Mouse (Mus musculus) cerebellum, postnatal 36 days (tissue): Measurements from ENCODE around the gene Rap1a.
"Not testable (repeated sequence)": the region's sequence is repeated elsewhere in the genome, so short reads cannot be mapped to it uniquely, and the experiment has no call there.

Experiments
- DNase-seq, 2 experiments: peaks; one replicate each; pipeline ENCODE4 v3.0.0; 2021 to 2022; ENCODE audit warnings: mixed read lengths in 2 of 2

The Rap1a gene

DNA sequence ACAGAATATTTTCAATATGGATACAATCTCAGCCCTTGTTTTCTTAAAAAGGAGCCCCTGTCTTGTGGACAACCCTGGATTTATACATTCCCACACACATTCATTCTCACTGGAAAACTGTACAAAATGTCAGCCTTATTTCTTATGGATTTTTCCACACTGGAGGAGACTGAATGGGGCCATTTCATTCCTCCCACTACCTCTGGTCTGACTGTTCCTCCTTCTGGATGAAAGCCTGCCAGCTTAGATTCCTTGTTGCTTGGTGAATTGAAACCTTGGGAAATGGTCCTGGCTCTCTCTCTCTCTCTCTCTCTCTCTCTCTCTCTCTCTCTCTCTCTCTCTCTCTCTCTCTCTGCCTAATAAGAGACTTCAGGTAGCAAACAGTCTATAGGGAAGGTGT lies 88.3 kb downstream of the Rap1a start:
- DNase-seq = no peak

DNA sequence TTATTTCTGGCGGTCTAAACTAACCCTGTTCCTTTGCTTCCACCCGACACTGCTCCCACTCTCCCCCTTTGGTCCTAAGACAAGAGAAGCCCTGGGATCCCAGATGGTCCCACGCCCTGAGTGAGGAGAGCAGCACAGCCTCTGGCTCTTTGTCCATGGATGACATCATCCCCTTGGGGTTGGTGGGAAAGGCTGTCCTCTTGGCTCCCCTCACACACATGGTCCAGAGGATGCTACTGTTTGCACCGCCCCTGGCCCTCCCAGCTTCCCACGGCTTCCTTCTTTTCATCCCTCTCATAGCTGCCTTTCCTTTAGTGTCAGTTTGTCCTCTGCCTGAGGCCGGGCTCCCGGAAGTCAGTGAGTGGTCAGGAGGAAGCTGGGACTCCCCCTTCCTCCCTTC lies 89.4 kb downstream of the Rap1a start:
- DNase-seq = peak; percentile 38 to 50

DNA sequence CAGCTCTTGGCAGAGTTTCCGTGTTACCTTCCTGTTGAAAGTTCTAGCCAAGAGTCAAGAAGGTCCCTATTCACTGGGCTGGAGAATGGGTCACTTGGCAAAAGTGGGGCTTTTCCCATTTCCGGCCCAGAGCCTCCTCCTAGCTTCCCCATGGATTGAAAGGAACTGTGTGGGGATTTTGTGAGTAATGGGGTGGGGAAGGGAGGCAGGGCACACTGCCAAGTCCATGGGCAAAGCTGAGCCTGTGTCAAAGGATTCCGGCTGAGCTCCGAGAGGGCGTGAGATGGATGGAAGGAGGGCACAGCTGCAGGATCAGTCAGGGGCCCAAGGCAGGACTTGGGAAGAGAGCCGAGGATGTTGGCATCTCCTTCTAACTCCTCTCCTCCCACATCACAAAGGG lies 90.9 kb downstream of the Rap1a start:
- peak; percentile 48 to 52 for DNase-seq

DNA sequence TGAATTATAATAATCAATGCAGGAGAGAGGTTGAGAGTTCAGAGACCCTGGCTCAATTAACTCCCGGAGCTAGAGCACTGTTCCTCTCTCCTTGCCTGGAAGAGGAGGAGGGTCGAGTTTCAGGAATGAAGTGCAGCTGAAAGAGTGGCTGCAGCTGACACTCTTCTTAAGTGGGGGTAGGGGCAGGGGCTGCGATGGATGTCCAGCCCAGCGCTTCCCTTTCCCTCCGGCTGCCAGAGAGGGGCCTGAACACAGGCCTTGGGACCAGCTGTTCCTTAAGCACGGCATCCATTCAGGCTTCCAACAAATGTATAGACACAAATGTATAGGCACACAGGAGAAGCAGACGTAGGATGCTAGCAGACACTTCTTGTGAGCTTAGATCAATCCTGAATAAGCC lies 93.5 kb downstream of the Rap1a start:
- no peak for DNase-seq

DNA sequence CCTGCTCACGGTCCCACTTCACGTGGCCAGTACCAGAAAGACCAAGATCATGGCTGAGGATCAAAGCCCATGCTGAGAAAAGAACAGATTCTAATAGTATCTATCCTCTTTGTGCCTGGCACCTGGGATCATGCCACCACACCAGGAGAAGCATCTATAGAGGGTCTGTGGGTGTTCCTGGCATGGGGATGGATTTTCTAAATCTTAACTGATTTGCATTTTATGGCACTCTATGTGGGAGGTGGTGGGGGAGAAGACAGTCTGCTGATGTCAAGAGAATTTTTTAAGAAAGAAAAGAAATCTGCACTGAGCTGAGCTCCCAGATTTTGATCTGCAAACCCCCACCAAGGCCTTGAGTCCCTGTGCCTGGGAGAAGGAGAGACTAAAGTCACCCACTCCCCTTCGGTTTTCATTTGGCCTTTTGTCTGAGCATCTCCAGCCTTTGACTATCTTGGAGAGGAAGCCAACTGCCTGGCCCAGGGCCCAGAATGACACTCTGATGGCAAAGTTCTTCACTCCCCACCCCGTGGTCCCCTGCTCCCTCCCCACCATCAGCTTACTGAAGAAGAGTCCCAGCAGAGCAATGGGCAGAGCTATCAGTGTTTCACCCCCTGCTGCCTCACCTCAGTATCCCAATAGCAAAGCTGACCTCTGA lies 94.6 kb downstream of the Rap1a start:
- DNase-seq = peak; percentile 48 to 54

DNA sequence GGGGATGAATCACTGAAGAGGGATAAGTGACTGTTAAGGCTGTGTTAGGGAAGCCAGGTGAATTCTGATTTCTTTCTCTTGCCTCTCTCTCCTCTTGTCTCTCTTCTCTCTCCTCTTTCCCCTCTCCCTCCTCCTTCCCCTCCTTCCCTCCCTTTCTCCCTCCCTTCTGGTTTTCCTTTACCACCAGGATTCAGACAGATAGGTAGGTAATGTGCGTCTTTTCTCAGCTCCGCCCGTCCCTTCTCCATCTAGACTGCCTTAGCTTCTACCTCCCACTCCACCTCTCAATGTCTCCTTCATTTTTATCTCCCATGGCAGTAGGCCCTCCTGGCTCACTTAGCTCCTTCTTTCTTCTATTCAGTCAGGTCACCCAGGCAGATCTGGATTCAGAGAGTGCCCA lies 95.6 kb downstream of the Rap1a start:
- DNase-seq = no peak

DNA sequence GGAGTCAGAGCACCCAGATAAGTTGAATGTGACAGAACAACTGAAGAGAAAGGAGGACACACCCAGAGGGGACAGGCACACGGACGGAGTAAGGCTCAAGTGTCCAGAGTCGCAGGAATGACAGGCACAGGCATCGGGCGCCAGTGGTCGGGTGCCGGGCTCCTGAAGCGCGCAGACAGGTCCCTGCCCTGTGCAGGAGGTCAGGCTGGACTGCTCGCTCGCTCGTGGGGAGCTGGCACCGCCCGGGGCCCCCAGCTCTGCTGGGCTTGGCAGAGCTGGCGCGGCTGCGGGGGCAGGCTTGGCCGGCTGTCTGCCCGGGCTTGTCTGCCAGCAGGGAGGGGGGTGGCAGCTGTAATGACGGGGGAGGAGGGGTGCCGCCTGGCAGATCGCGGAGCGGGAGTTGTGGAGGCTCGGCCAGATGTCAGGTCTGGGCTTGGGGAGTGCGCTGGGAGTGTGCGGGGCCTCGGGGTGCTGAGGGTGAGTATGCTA lies 96.0 kb downstream of the Rap1a start:
- peak; percentile 76 to 85 for DNase-seq

DNA sequence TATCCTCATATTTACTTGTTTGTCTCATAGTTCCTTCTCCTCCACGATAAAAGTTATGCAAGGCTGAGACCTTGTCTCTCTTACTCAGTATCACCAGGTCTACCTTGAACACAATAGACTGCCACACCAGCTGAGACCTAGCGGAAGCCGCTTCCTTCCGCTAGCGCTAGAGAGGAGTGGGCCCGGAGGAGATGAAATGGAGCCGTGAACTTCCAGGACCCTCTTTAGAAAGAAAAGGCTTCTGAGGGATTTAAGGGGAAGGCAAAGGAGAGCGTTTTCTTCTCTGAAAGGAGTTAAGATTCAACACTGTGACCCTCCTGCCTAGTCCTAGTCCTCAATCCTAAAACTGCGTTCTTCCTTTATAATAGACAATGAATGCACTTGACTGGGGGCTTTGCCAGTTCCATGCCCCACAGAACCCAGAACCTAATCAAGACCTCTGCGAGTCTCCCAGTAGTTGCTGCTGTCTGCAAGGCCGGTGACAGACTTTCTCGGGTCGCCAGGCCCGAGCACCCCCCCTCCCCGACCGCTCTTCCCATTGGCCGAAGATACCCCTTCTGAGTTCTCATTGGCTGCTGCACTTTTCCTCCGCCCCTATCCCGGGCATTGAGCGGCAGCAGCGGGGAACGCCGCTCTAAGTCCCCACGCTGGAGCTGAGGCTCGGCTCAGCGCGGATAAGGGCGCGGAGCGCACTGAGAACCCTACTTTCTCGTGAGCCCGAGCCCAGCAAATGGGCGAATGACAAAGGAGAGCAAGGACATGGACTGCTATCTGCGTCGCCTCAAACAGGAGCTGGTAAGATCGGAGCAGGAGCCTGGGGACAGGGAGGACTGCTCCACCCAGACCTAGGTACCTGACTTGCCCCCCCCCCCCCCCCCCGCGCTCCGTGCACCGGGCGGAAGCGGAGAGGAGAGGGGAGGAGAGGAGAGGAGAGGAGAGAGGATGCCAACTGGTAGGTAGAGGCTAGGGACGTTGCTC lies 96.8 kb downstream of the Rap1a start, which contains the start of gene Inka2:
Inka2 (plus strand) TSS at position 569 of the 978 bp plus-strand sequence.
- DNase-seq = peak; percentile 82 to 86

DNA sequence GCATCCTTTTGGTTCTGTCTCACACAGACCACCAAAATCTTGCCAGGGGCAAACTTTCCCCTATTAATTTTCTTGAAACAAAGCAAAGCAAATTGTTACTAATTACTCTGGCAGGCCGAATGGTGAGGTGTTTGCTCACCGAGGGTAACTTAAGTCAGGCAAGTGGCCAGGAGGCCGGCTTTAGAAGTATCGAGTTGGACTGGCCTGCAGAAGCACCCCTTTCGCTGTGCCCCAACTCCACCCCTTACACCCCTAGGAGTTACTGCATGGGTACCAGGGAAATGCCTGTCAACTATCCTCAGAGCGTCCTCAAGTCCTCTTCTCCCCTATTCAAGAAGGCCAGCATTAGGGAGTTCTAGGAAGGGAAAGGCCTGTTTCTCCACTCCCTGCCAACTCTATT lies 97.6 kb downstream of the Rap1a start:
- no peak for DNase-seq

DNA sequence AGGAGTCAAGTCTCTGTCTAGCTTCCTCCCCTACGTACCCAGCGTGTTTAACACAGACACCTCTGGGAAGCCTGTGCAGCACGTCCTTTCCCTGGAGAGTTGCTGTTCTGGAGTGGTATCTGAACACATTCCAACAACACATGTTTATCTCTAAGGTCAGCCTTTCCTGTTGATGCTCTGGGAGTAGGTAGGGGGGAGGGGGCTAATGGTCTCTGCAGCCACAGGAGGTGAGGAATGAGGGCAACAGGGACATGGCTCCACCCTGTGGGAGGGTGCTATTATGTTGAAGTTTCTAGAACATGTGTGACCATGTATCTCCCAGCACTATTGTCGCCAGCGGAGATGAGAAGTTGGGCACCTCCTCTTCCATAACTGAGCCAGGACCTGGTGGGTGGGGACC lies 99.7 kb downstream of the Rap1a start:
- DNase-seq = no peak

DNA sequence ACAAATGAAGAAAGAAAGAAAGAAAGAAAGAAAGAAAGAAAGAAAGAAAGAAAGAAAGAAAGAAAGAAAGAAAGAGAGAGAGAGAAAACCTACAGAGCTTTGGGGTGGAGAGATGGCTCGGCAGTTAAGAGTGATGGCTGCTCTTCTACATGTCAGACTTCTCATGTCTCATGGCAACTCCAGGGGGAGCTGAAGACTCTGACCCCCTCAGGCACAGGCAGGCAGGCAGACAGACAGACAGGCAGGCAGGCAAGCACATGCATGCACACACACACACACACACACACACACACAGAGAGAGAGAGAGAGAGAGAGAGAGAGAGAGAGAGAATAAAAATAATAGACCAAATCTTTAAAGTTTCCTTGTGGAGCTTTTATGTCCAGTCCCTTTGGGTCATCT lies 100.3 kb downstream of the Rap1a start:
- not testable (repeated sequence) for DNase-seq

DNA sequence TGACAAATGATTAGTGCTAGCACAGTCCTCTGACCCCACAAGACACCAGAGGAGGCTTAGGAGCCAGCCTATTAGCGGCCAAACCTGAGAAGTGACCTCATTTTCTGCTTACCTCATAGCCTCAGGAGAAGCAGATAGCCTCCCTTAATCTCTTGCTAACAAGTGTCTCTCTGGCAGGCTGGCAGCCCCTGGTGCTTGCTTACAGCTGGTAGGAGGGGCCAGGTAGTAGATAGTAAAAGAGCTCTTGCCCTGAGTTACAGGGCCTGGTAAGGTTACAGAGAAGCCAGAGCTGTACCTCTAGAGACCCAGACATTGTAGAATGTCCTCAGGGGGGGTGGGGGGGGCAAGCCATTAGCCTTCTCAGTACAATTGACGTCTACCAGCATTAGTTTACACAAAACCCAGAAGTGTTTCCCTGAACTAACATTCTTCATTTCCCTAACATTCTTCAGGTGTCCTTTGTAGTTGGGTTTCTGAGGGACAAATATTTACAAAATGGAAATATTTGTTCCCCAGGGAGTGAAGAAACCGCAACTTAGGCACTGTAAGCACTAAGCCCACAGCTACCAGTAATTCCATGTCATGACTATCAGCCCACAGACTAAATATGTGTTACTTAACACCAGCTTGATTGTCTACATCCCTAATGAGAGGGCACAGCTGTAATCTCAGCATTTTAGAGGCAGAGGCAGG lies 101.7 kb downstream of the Rap1a start:
- DNase-seq = no peak

DNA sequence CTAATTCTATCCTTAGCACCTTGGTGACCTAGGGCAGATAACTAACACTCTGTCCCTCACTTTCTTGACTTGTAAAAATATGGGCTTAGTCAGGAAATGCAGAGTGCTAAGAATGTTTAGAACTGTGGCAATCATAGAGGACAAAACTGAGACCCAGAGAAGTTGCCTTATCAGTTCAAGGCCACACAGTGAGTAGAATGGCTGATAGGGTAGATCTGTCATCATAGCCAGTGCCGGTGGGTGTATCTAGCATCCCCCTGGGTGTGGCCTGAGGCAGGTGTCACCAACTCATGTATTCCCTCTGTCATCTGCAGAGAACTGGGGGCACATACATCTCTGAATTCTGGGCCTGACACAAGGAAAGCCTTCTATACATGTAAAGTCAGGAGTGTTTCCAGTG lies 102.8 kb downstream of the Rap1a start:
- no peak for DNase-seq

DNA sequence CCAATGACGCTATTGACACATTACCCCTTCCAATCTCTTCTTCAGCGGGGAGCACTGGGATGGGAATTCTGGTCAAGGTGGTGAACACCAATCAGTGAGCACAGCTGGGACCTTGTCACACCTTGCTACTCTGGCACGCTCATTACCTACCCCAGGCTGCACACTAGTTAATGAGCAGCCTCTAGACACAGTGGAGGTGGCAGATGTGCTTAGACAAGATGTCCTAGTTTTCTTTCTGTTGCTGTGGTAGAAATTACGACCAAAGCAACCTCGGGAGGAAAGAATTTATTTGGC lies 104.0 kb downstream of the Rap1a start:
- no peak for DNase-seq

DNA sequence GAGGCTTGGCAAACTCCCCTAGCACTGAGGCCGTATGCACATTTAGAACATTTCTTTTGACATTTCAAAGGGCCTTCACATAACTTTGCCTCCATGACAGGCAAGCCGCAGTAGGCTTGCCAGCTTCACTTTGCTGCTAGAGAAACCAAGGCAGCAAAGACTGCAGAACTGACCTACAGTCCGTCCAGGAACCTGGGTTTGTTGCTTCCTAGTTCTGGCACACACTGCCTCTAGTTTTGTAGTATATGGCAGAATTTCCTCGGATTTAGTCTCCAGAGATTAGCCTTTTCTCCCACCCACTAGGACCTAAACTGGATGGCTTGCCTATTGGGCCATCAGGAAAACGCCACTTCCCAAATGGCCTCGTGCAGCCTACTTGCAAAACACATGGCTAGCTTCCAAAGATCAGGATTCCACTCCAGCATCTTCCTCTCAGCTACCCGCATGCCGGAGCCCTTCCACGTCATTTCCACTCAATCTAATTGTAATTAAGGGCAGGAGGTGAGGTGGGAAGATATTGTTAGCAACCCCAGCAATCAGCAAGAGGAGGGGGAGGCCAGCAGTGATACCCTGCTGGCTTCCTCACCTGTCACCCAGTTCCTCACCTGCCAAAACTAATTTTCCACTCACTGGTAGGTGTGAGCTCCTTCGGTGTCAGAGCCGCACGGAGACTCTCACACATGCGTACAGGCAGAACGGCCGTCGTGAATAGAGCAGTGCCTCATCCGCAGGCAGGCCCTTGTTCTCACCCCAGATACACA lies 104.6 kb downstream of the Rap1a start:
- peak; percentile 39 to 51 for DNase-seq

DNA sequence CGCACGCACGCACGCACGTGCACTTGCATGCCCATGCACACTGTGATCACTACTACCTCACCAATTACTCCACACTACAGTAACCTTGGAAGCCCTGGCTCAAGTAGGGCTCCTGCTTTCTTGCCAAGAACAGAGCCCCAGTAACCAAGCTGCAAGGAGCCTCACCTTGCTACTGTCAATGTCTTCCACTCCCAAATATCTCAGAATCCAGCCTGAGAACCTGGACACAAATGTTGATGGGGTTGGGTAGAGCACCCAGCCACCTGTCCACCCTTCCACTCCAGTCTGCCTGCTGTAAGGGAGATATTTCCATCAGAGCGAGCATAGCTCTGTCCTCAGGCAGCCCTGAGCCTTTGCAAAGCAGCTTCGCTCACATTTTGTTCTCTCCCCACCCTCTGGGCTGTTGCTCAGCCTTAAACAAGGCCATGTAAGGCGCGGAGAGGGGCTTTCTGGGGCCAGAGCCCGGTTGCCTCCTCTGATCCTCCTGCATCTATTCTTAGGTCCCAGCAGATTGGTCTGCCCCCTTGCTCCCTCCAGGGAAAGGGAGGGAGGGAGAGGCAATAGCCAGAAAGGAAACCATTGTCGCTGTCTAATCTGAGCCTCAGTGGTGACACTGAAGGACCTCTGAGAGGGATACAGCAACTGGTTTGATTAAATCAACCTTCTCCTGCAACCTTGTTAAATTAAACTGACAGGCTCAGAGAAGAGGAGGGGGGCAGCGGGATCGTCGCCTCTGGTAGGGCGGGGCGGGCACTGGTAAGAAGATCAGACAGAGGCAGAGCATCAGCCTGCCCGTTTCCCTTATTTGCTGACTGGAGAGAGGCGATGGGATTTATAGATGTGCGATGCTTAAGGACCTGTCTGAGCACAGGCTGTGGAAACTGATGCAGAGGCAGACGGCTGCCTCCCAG lies 105.4 kb downstream of the Rap1a start:
- peak; percentile 62 to 67 for DNase-seq

DNA sequence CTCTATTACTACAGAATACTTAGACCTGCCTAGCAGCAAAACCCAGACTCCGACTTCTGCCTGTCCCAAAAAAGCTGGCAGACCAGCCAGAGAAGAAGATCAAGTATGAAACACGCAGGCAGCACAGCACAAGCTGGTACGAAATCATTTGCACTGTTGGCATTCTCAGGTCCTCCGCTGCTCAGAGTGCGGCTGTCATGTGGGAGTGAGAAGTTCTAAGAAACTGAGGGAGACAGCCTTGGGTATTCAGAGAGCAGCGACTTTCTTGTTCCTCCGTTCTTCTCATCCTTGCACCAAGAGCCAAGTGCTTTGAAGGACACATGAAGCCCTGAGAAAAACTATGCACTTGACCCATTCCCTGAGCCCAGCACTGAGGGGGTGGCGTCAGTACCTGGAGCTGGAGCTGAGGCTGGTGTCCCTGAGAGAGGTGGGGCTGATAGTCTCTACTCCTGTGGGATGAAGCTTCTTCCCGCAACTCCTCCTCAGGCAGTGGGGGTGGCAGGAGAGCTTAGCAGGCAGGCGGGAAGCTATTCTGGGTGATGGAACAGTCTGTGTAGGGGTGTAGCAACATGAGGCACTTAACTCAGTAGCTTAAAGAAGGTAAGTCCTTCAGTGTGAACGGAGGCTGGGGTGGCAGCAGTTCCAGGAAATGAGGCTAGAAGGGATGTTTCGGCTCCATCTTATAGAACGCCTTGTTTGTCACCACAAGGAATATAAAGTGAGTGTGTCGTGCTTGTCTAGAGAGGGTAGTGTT lies 107.6 kb downstream of the Rap1a start:
- DNase-seq = no peak

DNA sequence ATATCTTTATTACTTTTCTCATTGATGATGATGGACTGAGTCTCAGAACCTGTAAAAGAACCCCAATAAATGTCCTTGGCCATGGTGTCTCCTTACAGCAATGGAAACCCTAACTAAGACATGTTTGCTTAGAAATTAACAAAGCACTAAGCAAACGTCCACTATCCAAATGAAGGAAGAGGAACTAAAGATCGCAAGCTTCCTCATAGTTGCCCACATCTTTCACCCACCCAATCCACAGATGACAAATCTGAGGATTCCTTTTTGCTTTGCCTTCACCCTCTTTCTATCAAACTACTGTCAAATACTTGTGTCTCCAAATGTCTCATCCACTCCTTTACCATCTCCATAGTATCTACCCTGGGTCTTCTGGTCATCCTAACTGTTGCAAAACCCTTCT lies 112.6 kb downstream of the Rap1a start:
- no peak for DNase-seq

DNA sequence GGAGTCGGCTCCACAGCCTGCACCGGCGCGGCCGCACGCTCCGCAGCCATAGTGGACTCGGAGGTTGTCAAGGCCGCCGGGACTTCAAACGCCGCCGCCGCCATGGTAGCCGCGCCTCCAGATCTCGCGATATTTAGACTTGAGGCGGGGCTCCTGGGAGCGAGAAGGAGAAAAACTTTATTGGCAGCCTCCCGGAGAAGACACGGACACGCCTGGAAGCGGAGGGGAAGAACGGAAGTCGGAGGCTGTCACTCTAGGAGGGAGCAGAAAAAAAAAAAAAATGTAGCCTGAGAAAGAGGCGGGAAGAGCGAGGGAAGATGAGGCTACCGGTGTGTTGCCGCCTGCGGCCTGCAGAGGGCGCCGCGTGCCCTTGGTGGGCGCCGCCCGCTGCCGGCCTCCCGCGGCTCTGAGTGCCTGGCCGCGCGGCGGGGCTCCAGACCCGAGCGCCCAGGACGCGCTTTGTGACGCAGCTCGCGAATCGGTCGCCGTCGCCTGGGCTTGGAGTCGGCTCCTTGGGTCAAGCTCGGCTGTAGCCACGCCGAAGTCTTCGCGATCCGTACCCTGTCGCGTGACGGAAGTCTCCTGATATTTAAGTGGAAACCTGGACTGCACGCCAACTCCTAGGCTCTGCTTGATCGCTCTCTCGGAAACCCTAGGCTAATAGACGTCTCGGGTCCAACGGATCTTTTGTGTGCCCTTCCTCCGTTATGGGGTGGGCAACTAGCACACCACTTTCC lies 113.6 kb downstream of the Rap1a start, which contains the start of gene Ddx20:
Ddx20 (minus strand) TSS at position 251 of the 737 bp plus-strand sequence.
- peak; percentile 89 to 90 for DNase-seq
